Mouse (Mus musculus) small intestine, adult 2 months (tissue): ENCODE results near the gene Atp1a3.

ENCODE experiments used
- CTCF ChIP-seq: fragments of 200-500 bp; IDR thresholded peaks from 2 replicates; pipeline ENCODE4 v1.5.1; 2012; ENCODE audit warnings: low read depth, mild to moderate bottlenecking, control low read depth, inconsistent platforms, low read length, moderate library complexity, mixed read lengths; ENCODE audit not compliant: insufficient replicate concordance, insufficient read length; ENCODE audit errors: extremely low read depth
- POLR2A ChIP-seq: fragments of 200-500 bp; IDR thresholded peaks from 2 replicates; pipeline ENCODE4 v1.6.1; 2012; ENCODE audit warnings: low read depth, mild to moderate bottlenecking, control low read depth, inconsistent platforms, low read length, moderate library complexity

- TF ChIP-seq CTCF (no peak), POLR2A (no peak)
Observed at GRCm38 (mm10) chr7:24964288-24964687, 41.5 kb downstream of the Atp1a3 start.
